Mouse (Mus musculus) midbrain, postnatal 0 days (tissue): ENCODE results near the gene Abl1. TPM values are rescaled to one million over a fixed set of nuclear protein-coding genes. Genes with fewer than 3 reads are reported as not detected.

ENCODE experiments used
- ATAC-seq: fragments of 200-750 bp; cut with Nextera tagmentation; 2 replicates; pipeline ENCODE4 v1.8.0; 2017; ENCODE audit warnings: moderate number of reproducible peaks, mild to moderate bottlenecking, moderate TSS enrichment, moderate library complexity; ENCODE audit not compliant: low FRiP score
- DNase-seq: peaks from one replicate; pipeline ENCODE4 v3.0.0-alpha.2; 2015; ENCODE audit warnings: low spot score
- H3K27ac ChIP-seq: fragments of 300-500 bp; sonication (generic); 2 replicates; pipeline ENCODE4 v1.5.1; 2014; ENCODE audit warnings: low read depth, mild to moderate bottlenecking, low read length, mixed read lengths
- H3K27me3 ChIP-seq: fragments of 300-500 bp; sonication (generic); 2 replicates; pipeline ENCODE4 v1.6.1; 2014; ENCODE audit warnings: low read length, control low read depth, mixed read lengths; ENCODE audit not compliant: insufficient read depth
- H3K36me3 ChIP-seq: fragments of 300-500 bp; sonication (generic); 2 replicates; pipeline ENCODE4 v1.6.1; 2014; ENCODE audit warnings: low read length, control low read depth, mixed read lengths; ENCODE audit not compliant: insufficient read depth
- H3K4me1 ChIP-seq: fragments of 300-500 bp; sonication (generic); 2 replicates; pipeline ENCODE4 v1.6.1; 2014; ENCODE audit warnings: mild to moderate bottlenecking, control low read depth, antibody characterized with exemption, low read length, mixed read lengths; ENCODE audit not compliant: insufficient read depth
- H3K4me2 ChIP-seq: fragments of 300-500 bp; sonication (generic); 2 replicates; pipeline ENCODE4 v1.6.1; 2014; ENCODE audit warnings: low read depth, mild to moderate bottlenecking, low read length, mixed read lengths; ENCODE audit not compliant: poor library complexity, severe bottlenecking
- H3K4me3 ChIP-seq: fragments of 300-500 bp; sonication (generic); 2 replicates; pipeline ENCODE4 v1.5.1; 2014; ENCODE audit warnings: low read depth, mild to moderate bottlenecking, low read length, moderate library complexity
- H3K9ac ChIP-seq: fragments of 300-500 bp; sonication (generic); replicated peaks from 2 replicates; pipeline ENCODE4 v1.6.1; 2014; ENCODE audit warnings: mild to moderate bottlenecking, low read length, moderate library complexity, mixed read lengths; ENCODE audit not compliant: poor library complexity, severe bottlenecking
- H3K9me3 ChIP-seq: fragments of 300-500 bp; sonication (generic); 2 replicates; pipeline ENCODE4 v1.6.1; 2016; ENCODE audit warnings: low read length, control low read depth
- CTCF ChIP-seq: IDR thresholded peaks from 2 replicates; pipeline ENCODE4 v1.5.1; 2016; ENCODE audit warnings: antibody characterized with exemption, mild to moderate bottlenecking
- WGBS: fragments of 180-500 bp; shearing (Covaris S2); extraction: QIAGEN DNeasy Blood & Tissue Kit; methylation state at CpG from one replicate; pipeline ENCODE4 v1.1.7; 2014; 5-methylcytosine and 5-hydroxymethylcytosine counted together
- polyA plus RNA-seq: library from polyadenylated mRNA; unstranded; fragments of >200 nt; fragmentation: Nextera tagmentation; extraction: Ambion mirVana; gene quantifications from 2 replicates; pipeline ENCODE4 v1.2.1, GENCODE M21; 2015
- total RNA-seq: library from RNA; depleted of rRNA; stranded (reverse); fragments of >200 nt; gene quantifications from 2 replicates; pipeline ENCODE4 v1.2.3, GENCODE M21; 2014

The Abl1 gene
- total and polyA plus RNA-seq, 2 experiments from 2014 or later = 13.1 to 50.1 TPM

- DNase-seq (no peak), ATAC-seq (no peak)
- no peaks in the 10 kb centered on the region for H3K36me3 ChIP-seq
- no peak overlapping the region for H3K27ac ChIP-seq
- H3K4me1 ChIP-seq = peaks cover 13% of the 10 kb centered on the region
- WGBS = 86% methylated on average over 5 of the region's 5 CpGs
- no peak overlapping the region; the same call in 1 of the 2 replicates for H3K4me3 ChIP-seq
- H3K9ac ChIP-seq = no peak overlapping the region
- H3K4me2 ChIP-seq = peak overlapping the region; percentile 91
- no peak for TF ChIP-seq CTCF
- H3K27me3 ChIP-seq = no peaks in the 10 kb centered on the region
- H3K9me3 ChIP-seq = no peaks in the 10 kb centered on the region
Measured at GRCm38 (mm10) chr2:31758966-31759365, 70.8 kb downstream of the Abl1 start.

- DNase-seq = peak; percentile 57
- H3K4me1 ChIP-seq = peaks cover 13% of the 10 kb centered on the region
Measured at GRCm38 (mm10) chr2:31759751-31760460, 71.7 kb downstream of the Abl1 start.

GRCm38 (mm10) chr2:31760486-31760885, 72.3 kb downstream of the Abl1 start:
- no peaks in the 10 kb centered on the region for H3K36me3 ChIP-seq
- no peaks in the 10 kb centered on the region for H3K9me3 ChIP-seq
- no peak for ATAC-seq
- H3K4me3 ChIP-seq = peak overlapping the region; percentile 53
- peaks cover 13% of the 10 kb centered on the region for H3K4me1 ChIP-seq
- 4% methylated on average over 1 of the region's 1 CpGs for WGBS
- peak overlapping the region; percentile 91 for H3K4me2 ChIP-seq
- H3K27me3 ChIP-seq = no peaks in the 10 kb centered on the region
- DNase-seq = no peak
- H3K9ac ChIP-seq = peak overlapping the region; percentile 70
- TF ChIP-seq CTCF = no peak
- peak overlapping the region; percentile 62 for H3K27ac ChIP-seq

More at GRCm38 (mm10) chr2:31759751-31760460, 71.7 kb downstream of the Abl1 start:
- no peaks in the 10 kb centered on the region for H3K36me3 ChIP-seq
- ATAC-seq = 0 out of 2 replicates have a peak, but pooled peaks have one; percentile 47
- no peaks in the 10 kb centered on the region for H3K9me3 ChIP-seq
- peak overlapping the region; percentile 62 for H3K27ac ChIP-seq
- H3K4me2 ChIP-seq = peak overlapping the region; percentile 91
- H3K27me3 ChIP-seq = no peaks in the 10 kb centered on the region
- TF ChIP-seq CTCF = no peak
- peak overlapping the region; percentile 70 for H3K9ac ChIP-seq
- peak overlapping the region; percentile 53 for H3K4me3 ChIP-seq
- WGBS = 2% methylated on average over 40 of the region's 42 CpGs

GRCm38 (mm10) chr2:31761115-31761531, 72.9 kb downstream of the Abl1 start:
- 18% methylated on average over 7 of the region's 7 CpGs for WGBS
- no peak for TF ChIP-seq CTCF
- ATAC-seq = no peak
- no peak for DNase-seq
- H3K4me2 ChIP-seq = peak overlapping the region; percentile 91
- H3K36me3 ChIP-seq = no peaks in the 10 kb centered on the region
- peak overlapping the region; percentile 53 for H3K4me3 ChIP-seq
- no peaks in the 10 kb centered on the region for H3K9me3 ChIP-seq
- H3K4me1 ChIP-seq = peaks cover 13% of the 10 kb centered on the region
- no peak overlapping the region for H3K27ac ChIP-seq
- no peaks in the 10 kb centered on the region for H3K27me3 ChIP-seq
- 0 out of 2 replicates have a peak overlapping the region, but pooled peaks have one; percentile 29 for H3K9ac ChIP-seq

GRCm38 (mm10) chr2:31761585-31761984, 73.4 kb downstream of the Abl1 start:
- ATAC-seq = no peak
- DNase-seq = no peak
- H3K36me3 ChIP-seq = no peaks in the 10 kb centered on the region
- H3K27me3 ChIP-seq = no peaks in the 10 kb centered on the region
- H3K9me3 ChIP-seq = no peaks in the 10 kb centered on the region
- peaks cover 13% of the 10 kb centered on the region for H3K4me1 ChIP-seq
- WGBS = 18% methylated on average over 4 of the region's 4 CpGs
- TF ChIP-seq CTCF = no peak
- no peak overlapping the region for H3K27ac ChIP-seq
- peak overlapping the region; percentile 91 for H3K4me2 ChIP-seq
- no peak overlapping the region for H3K4me3 ChIP-seq
- 0 out of 2 replicates have a peak overlapping the region, but pooled peaks have one; percentile 14 for H3K9ac ChIP-seq

GRCm38 (mm10) chr2:31762155-31762554, 74.0 kb downstream of the Abl1 start:
- H3K4me1 ChIP-seq = peaks cover 13% of the 10 kb centered on the region

More at GRCm38 (mm10) chr2:31762155-31762554, 74.0 kb downstream of the Abl1 start:
- DNase-seq (no peak), ATAC-seq (no peak)
- Histone ChIP-seq H3K36me3 (no peaks in the 10 kb centered on the region), H3K9me3 (no peaks in the 10 kb centered on the region), H3K27ac (no peak overlapping the region), H3K4me3 (no peak overlapping the region), H3K27me3 (no peaks in the 10 kb centered on the region), H3K9ac (no peak overlapping the region), H3K4me2 (peak overlapping the region; percentile 91; the same call in 1 of the 2 replicates)
- WGBS = 24% methylated on average over 3 of the region's 3 CpGs
- no peak for TF ChIP-seq CTCF
